Mouse (Mus musculus): Measurements from ENCODE around the gene Alcam. TPM values are rescaled to one million over a fixed set of nuclear protein-coding genes. Genes with fewer than 3 reads are reported as not detected.

Gene Alcam
- 100 to 1,000 TPM; 130 to 145 TPM for total RNA-seq (2021)
- long read RNA-seq, experiment 1, full-length matches to known transcripts = 8 of 18 reads
- long read RNA-seq, experiment 1, partial matches to known transcripts = 5 of 18 reads
- long read RNA-seq, experiment 1, other reads (novel, unspliced or antisense) = 5 of 18 reads
- long read RNA-seq, experiment 2, full-length matches to known transcripts = 3 of 8 reads
- long read RNA-seq, experiment 2, partial matches to known transcripts = 1 of 8 reads
- long read RNA-seq, experiment 2, other reads (novel, unspliced or antisense) = 4 of 8 reads

- peak; percentile 63 to 81 for DNase-seq (ENCODE audit: low spot score in 2 of 2)
- intact Hi-C loops (cut with DNase I) = loop anchor here (10.0 kb wide), 1 partner anchor 811 kb away; no protein-coding TSS in a partner anchor
Observed at GRCm38 (mm10) chr16:52453971-52454514, at the start of gene Alcam. TSS of gene Alcam (minus strand) at chr16:52454074.

GRCm38 (mm10) chr16:52498757-52499335 is 45.0 kb upstream of the Alcam start:
- DNase-seq (ENCODE audit: low spot score in 2 of 2) = no peak
- intact Hi-C loops (cut with DNase I) = no loop called here

DNA sequence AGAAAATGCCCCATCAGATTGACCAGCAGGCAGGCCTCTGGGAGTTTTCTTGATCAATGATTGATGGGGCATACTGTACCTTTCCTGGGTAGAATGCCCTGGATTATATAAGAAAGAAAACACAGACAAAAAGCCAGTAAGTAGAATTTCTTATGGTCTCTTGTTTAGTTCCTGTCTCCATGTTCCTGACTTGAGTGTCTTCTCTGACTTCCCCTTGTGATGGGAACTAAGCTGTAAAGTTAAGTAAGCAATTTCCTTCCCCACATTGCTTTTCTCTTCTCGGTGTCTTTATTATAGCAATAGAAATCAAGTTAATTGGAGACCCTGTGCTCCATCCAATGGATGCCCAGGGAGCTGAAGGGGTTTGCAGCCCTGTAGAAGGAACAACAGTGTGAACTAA is 36.7 kb upstream of the Alcam start:
- no peak for DNase-seq (ENCODE audit: low spot score in 2 of 2)
- intact Hi-C loops (cut with DNase I) = no loop called here

DNA sequence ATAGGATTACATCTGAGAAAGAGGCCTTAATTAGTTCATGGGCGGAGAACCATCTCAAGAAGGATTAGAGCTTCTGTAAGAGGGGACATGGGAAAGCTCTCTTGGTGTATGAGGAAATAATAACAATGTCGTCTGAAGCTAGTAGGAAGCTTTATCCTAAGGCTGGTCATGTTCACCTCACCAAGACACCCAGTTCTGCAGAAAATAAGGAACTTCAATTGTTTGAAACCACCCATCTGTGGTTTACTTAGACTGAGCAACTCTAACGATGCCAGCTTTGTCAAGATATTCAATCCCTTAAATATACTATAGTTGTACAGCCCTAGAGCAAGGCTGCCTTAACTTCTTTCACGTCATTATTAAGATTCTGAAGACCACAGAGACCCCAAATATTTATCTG is 20.4 kb upstream of the Alcam start:
- no peak for DNase-seq (ENCODE audit: low spot score in 2 of 2)
- intact Hi-C loops (cut with DNase I) = no loop called here

GRCm38 (mm10) chr16:52473089-52473488 is 19.2 kb upstream of the Alcam start:
- intact Hi-C loops (cut with DNase I) = no loop called here
- DNase-seq (ENCODE audit: low spot score in 2 of 2) = no peak

- DNase-seq (ENCODE audit: low spot score in 2 of 2) = no peak
- intact Hi-C loops (cut with DNase I) = no loop called here
Observed at GRCm38 (mm10) chr16:52472635-52473034, 18.8 kb upstream of the Alcam start.

DNA sequence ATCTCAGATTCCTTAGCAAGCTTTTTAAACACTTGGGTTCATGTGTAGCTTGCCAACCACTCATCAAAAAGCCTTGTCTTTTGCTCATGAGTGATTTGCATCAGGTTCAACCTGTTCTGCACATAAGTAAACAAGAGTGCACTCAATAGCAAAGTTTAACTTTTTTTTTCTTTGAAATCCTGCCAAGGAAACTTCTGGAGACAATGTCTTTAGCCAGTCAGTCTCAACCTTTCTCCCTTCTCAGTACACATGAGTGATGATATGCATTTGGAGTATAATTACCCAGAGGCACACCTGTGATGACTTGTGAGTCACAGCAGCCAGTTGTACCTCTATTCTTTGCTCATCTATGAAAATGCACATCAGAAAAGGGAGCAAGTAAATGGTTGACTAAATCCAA is 18.2 kb upstream of the Alcam start:
- intact Hi-C loops (cut with DNase I) = no loop called here
- no peak for DNase-seq (ENCODE audit: low spot score in 2 of 2)

GRCm38 (mm10) chr16:52470881-52471280 is 17.0 kb upstream of the Alcam start:
- intact Hi-C loops (cut with DNase I) = no loop called here
- DNase-seq (ENCODE audit: low spot score in 2 of 2) = no peak

DNA sequence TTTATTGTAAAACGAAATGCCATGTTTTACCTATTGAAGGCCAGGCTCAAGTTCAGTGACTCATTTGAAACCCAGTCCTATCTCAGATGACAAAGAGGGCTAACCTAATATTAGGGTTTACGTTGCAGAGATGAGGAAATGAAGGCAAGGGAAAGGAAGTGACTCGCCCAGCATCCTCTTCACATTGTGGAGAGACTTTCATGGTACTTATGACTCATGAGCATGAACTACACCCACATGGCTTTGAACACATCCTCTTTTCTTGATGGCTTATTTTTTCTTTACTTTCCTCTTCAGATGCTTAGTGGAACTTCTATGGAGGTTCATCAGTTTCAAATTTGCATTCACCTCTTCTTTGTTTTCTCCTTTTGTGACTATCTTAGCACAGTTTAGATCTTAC is 16.4 kb upstream of the Alcam start:
- intact Hi-C loops (cut with DNase I) = no loop called here
- DNase-seq (ENCODE audit: low spot score in 2 of 2) = no peak

GRCm38 (mm10) chr16:52468426-52468825 is 14.6 kb upstream of the Alcam start:
- DNase-seq (ENCODE audit: low spot score in 2 of 2) = no peak
- intact Hi-C loops (cut with DNase I) = no loop called here

- no peak for DNase-seq (ENCODE audit: low spot score in 2 of 2)
- intact Hi-C loops (cut with DNase I) = no loop called here
Observed at GRCm38 (mm10) chr16:52466770-52467169, 12.9 kb upstream of the Alcam start.

GRCm38 (mm10) chr16:52464597-52464996 is 10.7 kb upstream of the Alcam start:
- intact Hi-C loops (cut with DNase I) = no loop called here
- DNase-seq (ENCODE audit: low spot score in 2 of 2) = no peak

GRCm38 (mm10) chr16:52452862-52453715 is 785 bp downstream of the Alcam start:
- intact Hi-C loops (cut with DNase I) = loop anchor here (10.0 kb wide), 1 partner anchor 812 kb away; no protein-coding TSS in a partner anchor

GRCm38 (mm10) chr16:52452477-52452831 is 1.4 kb downstream of the Alcam start:
- DNase-seq (ENCODE audit: low spot score in 2 of 2) = no peak
- intact Hi-C loops (cut with DNase I) = loop anchor here (10.0 kb wide), 1 partner anchor 812 kb away; no protein-coding TSS in a partner anchor

More at GRCm38 (mm10) chr16:52452862-52453715, 785 bp downstream of the Alcam start:
- DNase-seq (ENCODE audit: low spot score in 2 of 2) = peak; percentile 97 to 98

- peak in 1 of 2 experiments; percentile 7 for DNase-seq (ENCODE audit: low spot score in 2 of 2)
- intact Hi-C loops (cut with DNase I) = loop anchor here (2.0 to 10.0 kb wide), 2 partner anchors 141 to 813 kb away; no protein-coding TSS in a partner anchor
Observed at GRCm38 (mm10) chr16:52451786-52452476, 1.9 kb downstream of the Alcam start.

DNA sequence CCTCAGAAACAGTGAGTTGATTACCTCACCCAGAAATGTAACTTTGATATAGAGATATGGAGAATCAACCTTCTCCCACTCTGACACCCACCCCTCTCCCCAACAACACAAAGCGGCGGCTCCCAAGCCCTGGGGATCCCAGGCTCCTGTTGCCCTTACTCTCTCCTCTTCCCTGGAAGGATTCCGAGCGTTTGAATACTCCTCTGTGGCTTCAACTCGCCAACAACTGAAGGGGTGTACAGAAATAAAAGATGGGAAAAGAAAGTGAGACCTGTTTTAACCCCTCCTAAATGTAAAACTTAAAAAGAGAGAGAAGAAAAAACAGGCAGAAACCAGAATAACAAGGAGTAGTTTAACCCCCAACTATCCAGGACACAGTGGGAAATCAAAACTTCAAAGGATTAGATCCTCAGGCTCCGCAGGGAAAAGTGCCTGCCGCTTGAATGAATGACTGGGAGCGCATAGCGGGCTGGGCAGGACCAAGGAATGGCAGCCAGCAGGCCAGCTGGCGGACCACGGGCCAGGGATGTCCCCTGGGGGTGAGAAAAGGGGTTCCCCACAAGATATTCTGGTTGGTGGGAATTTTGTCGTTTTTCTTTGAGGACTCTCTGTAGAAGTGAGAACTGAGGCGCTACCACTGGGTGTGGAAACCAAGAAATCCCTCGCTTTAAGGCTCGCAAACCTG is 2.6 kb downstream of the Alcam start:
- intact Hi-C loops (cut with DNase I) = loop anchor here (2.0 to 10.0 kb wide), 2 partner anchors 140 to 814 kb away; no protein-coding TSS in a partner anchor
- DNase-seq (ENCODE audit: low spot score in 2 of 2) = peak; percentile 22 to 23

DNA sequence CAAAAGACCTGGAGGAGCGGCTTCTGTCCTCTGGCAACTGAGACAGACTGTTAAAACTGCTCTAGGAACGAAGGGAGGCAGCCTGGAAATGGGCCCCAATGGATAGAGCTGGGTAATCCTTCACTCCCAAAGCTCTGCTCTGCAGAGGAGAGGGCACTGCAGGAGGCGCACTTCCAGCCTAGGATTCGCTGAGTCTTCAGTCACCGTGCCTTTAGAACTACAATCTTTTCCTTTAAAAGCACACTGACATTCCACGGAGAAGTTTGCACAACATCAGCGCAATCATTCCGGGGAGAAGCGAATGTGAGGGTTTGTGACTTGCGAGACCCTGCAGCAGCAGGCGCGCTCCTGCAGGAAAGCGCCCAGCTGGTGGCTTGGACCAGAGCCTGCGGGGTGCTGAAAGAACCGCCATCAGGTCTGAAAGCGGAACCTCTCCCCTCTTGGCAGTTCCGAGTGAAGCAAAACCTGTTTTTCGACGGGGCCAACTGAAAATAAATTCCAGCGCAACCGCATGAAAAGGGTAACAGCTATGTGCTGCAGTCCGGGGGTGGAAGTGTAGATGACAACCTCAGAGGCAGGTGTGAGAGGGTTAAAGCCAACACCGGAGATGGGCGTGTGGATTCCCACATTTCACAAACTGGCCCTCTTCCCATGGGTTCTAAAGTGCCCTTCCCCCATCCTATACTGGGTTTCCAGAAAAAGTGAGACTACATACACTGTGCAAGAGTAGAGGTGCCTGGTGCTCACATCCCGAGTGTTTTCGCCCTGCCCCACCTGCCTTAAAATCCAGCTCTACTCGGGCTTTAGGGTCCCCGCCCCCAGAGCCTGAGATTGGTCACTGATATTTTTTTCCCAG is 3.4 kb downstream of the Alcam start:
- intact Hi-C loops (cut with DNase I) = loop anchor here (2.0 to 10.0 kb wide), 2 partner anchors 140 to 814 kb away; no protein-coding TSS in a partner anchor
- DNase-seq (ENCODE audit: low spot score in 2 of 2) = peak; percentile 48 to 58

DNA sequence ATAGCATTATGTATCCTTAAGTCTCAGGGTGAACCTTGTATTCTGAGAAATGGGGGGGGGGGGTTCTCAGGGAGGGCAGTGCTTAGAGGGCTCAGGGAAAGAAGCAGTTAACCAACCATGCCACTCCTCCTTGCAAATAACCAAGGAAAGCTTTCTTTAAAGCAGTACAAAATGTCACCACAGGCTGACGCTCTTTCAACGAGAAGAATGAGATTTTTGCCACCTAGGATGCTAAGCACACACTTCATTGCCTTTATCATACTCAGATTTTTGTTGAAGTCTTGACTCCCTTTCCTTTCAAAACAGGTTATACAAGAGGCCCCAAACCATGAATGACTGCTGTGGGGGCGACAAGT is 4.0 kb downstream of the Alcam start:
- intact Hi-C loops (cut with DNase I) = loop anchor here (2.0 to 10.0 kb wide), 2 partner anchors 139 to 815 kb away; no protein-coding TSS in a partner anchor
- peak in 1 of 2 experiments; percentile 66 for DNase-seq (ENCODE audit: low spot score in 2 of 2)

Data from left cerebral cortex, postnatal 14 days (tissue).